Mouse (Mus musculus) megakaryocyte progenitor cell, adult 5-6 weeks (primary cell): ENCODE measurements around the gene Primpol. TPM values are rescaled to one million over a fixed set of nuclear protein-coding genes. Genes with fewer than 3 reads are reported as not detected.
A peak's percentile ranks its signal among the peaks of the same experiment; 100 is the strongest.

ENCODE experiments used
- ATAC-seq: replicated peaks from 2 replicates; pipeline ENCODE4 v1.8.0; 2016; ENCODE audit warnings: mild to moderate bottlenecking, moderate TSS enrichment, inconsistent platforms; ENCODE audit not compliant: poor library complexity
- total RNA-seq, 2 experiments: library from RNA; stranded (forward) in 1 of 2; stranded (reverse) in 1 of 2; fragments of 157-497, 149-512 nt in 1 of 2; fragments of 200-1000 nt in 1 of 2; gene quantifications; 2 replicates each; pipeline versions ENCODE4 v1.2.3 to v1.2.4; 2015 to 2017

Primpol gene
- total RNA-seq, 2 experiments from 2014 or later = 7.5 to 16.4 TPM

- ATAC-seq = no peak
These were observed 50.0 kb downstream of the Primpol start for GRCm38 (mm10) chr8:46566914-46567529.

- ATAC-seq = no peak
These were observed 54.7 kb downstream of the Primpol start for GRCm38 (mm10) chr8:46562333-46562732.

DNA sequence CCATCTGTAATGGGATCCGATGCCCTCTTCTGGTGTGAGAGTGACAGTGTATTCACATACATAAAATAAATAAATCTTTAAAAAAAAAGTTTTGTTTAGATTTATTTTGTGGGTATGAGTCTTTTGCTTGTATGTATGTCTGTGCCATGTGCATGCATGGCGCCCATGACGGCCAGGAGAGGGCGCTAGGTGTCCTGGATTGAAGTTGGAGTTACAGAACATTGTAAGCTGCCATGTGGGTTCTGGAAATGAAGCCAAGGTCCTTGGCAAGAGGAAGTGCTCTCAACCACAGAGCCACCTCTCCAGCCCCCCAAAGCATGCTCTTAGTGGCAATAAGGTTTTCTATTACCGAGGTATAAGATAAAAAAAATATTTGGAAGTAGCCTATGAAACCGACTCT is 57.6 kb downstream of the Primpol start:
- ATAC-seq = peak; percentile 99

DNA sequence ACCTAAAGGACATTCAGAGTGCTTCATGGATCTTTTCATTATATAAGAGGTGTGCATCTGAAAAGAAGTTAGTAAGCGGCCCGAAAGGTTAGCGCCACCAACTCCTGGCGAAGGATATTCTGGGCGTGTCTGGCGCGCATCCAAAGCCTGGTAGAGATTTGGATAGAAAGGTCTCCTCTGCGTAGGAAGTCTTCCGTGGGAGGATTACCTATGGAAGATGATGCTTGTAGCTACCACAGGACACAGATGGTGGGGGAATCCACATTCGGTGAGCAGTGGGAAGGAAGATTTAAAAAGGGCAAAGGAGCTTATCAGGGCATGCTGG is 64.6 kb downstream of the Primpol start:
- peak; percentile 3 for ATAC-seq

DNA sequence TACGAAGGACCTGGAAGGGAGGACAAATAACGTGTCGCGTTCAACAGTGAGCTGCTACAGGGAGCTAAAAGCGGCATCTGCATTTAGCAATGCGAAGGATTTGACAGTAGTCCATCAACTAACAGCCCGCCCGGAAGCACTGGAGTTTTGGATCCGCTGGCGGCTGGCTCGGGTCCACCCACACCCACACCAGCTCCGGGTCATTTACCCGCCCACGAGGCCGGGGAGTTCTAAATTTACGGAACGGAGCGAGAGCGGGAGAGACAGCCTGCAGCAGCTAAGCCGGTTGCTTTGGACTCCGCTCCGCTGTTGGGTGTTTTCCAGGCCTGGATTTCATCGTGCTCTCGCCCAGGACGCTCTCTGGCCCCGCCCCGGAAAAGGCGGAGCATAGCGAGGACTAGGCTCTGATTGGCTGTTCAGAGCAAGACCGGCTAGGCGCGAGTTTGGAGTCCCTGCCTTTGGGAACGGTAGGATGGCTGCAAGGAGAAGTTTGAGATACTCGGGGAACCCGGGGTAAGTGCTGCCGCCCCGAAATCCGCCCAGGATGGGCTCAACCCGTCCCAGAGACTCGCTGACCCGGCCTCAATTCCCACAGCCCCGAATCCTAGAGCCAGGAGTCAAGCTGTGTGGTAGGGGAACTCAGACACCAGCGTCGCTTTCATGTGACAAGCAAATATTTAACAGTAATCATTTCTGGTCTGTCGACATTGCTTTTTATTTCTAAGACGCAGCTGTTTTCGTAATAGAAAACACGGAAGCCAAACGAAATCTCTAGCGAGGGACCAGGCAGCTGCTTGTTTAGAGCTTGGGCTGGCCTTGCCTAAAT is 65.2 kb downstream of the Primpol start, which contains the start of gene Cenpu:
Cenpu (plus strand) TSS at position 414 of the 826 bp plus-strand sequence.
- ATAC-seq = peak; percentile 80

DNA sequence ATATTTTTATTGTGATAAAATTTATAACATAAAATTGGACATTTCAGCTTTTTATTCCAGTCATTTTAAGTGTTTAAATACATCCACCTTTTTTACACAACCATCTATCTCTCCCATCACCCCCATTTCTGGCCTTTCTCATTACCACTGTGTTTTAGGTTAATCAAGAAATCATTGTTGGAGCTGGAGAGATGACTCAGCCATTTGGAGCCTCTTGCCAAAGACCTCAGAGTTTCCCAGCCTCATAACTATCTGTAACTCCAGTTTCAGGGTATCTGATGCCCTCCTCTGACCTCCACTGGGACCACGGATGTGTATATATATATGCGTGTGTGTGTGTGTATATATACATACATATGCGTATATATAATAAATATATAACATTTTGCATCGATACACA is 66.0 kb downstream of the Primpol start:
- ATAC-seq = peak; percentile 13; the same call in 1 of the 2 replicates

- ATAC-seq = no peak
These were observed 67.0 kb downstream of the Primpol start for GRCm38 (mm10) chr8:46550058-46550457.

DNA sequence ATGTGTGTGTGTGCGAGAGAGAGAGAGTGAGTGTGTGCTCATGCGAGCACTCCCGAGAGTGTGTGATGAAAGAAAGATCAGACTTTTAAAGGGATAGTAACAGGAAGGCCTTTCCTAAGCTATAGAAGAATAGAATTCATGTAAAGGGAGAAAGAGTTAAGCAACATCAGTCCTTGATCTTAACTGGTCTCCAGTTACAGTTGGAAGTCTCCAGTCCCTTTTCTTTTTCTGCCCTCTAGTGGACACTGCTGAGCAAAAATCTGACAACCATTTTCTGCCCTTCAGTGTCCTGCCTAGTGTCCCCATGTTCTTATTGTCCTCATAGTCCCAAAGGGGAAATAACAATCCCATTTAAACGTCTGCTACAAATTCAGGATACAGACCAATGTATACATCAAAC is 69.8 kb downstream of the Primpol start:
- ATAC-seq = peak; percentile 40

- ATAC-seq = peak; percentile 69
These were observed 70.4 kb downstream of the Primpol start for GRCm38 (mm10) chr8:46546431-46547176.

- no peak for ATAC-seq
These were observed 71.2 kb downstream of the Primpol start for GRCm38 (mm10) chr8:46545854-46546253.

DNA sequence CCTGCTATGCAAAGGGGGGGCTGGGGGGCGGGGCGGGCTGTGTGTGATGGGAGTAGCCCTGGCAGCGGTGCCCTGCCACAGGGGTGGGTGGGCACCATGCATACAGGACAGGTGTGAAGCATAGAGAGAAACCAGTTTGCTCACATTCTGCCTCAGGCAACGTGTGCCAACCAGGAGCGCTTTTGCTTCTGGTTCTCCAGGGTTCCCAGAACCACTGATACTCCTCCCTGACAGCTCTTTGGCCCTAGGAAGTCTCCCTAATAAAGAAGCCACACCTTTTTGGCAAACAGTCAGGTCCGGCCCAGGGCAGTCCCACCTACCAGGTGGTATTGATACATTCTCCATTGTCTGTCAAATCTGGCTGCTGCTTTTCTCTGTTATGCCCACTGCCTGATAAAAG is 73.3 kb downstream of the Primpol start:
- no peak for ATAC-seq

GRCm38 (mm10) chr8:46543191-46543590 is 73.8 kb downstream of the Primpol start:
- ATAC-seq = no peak

- peak; percentile 85 for ATAC-seq
These were observed 77.3 kb downstream of the Primpol start for GRCm38 (mm10) chr8:46539701-46540100.

DNA sequence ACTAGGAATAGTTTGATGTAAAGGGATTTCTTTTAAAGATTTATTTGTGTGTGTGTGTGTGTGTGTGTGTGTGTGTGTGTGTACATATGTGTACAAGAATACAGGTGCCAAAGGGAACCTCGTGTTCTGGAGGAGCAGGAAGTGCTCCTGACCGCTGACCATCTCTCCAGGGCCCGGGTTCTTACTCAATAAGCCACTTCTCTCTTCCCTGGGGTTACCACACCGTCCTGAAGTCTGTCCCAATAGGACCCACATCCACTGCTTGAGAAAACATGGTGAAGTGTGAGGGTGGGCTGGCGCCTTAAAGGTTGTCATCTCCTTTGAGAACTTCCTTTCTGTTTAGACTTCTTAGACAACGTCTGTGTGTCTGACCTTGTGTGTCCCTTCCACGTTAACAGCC is 83.1 kb downstream of the Primpol start:
- peak; percentile 98 for ATAC-seq

DNA sequence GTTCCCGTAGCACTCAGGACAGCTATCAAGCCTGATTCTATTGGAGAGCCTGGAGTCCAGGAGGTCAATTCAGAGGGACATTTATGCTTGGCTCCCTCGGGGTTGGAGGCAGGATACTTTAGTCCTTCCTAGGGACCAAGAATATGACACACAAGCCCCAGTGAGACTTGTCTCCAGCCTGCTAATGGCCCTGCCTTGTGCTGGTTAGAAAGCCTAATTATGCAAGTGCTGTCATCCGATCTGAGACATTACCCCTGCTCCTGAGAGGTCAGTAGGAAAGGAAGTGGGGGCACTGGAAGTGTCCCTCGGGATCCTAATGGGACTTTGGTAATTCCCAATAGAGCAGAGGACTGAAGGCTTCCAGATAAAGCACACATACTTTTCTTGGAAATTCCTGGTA is 86.5 kb downstream of the Primpol start:
- ATAC-seq = no peak

DNA sequence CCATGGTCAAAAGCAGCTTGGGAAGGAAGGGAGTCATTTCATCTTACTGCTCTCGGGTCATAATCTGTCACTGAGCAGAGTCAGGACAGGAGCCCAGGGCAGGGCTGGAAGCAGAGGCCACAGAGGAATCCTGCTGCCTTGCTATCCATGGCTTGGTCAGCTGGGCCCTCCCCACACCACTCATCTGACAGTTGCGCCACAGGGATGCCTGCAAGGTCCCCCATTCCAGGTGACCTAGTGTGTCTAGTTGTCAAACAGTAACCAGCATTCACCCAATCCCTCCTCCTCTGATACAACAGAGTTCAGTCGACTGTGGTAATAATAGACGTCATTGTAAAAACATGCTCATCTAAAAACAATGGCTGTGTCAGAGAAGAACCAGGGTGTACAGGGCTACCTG is 87.5 kb downstream of the Primpol start:
- no peak for ATAC-seq

DNA sequence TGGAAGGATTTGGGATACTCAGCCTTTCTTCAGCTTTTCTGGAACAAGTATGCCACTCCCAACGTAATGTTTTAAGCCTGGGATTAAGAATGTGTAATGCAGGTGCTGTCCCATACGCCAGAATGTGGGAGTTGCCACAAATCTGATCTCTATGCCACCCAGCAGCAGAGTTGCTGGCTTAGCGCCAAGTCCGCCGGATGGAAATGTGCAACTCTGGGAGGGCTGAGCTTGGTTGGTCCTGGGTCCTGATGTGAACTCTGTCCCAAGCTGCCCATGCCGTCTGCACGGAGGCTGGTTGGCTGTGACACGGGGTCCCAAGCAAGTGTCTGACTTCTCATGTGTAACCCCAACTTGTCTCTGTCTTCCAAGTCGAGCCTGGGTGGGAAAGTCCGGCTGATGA is 90.2 kb downstream of the Primpol start:
- ATAC-seq = peak; percentile 27; the same call in 1 of the 2 replicates

DNA sequence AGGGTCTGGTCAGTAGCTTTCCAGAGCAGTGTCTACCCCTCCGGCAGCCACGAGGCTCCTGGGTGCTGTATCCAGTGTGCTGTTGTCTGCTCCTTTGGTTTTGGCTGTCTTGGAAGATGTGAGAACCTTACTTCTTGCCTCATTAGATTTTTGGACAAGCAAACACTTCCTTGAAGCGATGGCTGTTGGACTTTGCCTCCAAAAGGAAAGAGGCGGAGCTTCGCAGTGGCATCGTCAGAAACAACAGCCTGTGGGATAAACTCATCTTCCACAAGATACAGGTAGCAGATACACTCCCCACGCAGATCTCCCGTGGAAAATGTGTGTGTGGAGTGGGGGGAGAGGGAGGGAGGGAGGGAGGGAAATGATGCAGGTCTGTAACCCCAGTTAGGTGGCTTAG is 90.9 kb downstream of the Primpol start:
- ATAC-seq = no peak
